Mouse (Mus musculus): ENCODE measurements around the gene Tom1l2.
A peak's percentile ranks its signal among the peaks of the same experiment; 100 is the strongest.

DNA sequence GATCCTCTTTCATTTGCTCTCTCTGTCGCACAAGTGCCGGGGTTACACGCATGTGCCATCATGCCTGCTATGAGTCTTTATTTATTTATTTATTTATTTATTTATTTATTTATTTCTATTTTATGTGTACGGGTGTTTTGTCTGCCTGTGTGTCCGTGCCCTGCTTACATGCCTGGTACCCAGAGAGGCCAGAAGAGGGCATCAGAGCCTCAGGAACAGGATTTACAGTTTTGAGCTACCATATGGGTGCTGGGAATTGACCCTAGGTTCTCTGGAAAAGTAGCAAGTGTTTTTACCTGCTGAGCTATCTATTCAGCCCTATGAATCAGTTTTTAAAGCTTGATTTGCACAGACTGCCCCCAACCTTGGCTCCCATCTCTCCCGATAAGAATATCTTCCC lies 30.8 kb upstream of the Tom1l2 start:
- 0 out of 2 replicates have a peak, but pooled peaks have one; percentile 11 for TF ChIP-seq CTCF (IDR thresholded peaks at IDR 0.05; ENCODE audit: low read depth)
- TF ChIP-seq EP300 (IDR thresholded peaks at IDR 0.05; ENCODE audit: low read depth): no peak
